Mouse (Mus musculus): ENCODE results near the gene Gli2.

The Gli2 gene

DNA sequence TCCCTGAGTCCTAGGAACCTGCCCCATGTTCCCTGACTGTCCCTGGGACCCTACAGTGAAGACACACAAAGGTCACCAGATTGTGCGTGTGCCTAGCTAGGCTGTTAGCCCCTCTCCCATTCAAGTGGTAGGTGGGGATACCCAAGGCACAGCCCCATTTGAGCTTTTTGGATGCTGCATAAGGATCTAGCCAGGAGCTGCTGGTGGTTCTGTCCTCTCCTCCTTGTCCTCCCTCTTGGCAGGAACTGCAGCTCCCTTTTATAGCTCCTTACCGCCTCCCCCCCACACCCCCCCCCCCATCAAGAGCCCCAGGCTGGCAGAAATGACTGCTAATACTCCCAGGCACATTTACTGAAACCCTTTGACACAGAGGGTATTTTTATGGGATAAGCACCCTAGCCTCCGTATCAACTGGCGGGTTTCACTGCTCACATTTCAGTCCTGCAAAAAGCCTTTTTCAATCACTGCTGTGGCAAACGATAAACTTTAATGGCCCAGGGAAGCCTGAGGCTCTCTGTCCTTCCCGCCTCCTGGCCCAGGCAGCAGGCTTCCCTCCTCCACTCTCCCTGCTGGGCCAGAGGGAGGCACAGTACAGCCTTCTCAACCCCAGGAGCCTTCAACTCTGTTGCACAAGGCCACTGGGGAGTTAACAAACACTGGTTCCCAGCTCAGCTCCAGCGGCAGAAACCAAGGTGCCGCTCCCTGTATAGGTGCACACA is 151.4 kb downstream of the Gli2 start:
- no peak for DNase-seq (ENCODE audit: low read depth)

DNA sequence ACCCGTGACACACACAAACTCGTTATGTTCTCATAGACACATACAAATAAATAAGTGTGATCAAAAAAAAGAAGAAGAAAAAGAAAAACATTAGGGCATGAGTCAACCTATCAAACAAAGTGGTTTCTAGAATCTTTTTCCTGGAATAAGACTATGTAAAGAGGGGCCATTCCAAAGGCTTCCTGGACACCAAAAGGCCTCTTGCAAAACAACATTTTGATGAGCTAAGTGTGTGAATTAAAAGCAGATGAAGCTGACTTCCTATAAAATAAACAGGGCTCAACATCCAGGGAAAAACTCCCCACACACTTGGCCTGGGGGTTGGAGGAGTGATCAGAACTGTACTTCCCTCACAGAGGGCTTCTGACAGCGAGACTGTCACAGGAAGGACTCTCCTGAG is 155.1 kb downstream of the Gli2 start:
- no peak for DNase-seq (ENCODE audit: low read depth)

DNA sequence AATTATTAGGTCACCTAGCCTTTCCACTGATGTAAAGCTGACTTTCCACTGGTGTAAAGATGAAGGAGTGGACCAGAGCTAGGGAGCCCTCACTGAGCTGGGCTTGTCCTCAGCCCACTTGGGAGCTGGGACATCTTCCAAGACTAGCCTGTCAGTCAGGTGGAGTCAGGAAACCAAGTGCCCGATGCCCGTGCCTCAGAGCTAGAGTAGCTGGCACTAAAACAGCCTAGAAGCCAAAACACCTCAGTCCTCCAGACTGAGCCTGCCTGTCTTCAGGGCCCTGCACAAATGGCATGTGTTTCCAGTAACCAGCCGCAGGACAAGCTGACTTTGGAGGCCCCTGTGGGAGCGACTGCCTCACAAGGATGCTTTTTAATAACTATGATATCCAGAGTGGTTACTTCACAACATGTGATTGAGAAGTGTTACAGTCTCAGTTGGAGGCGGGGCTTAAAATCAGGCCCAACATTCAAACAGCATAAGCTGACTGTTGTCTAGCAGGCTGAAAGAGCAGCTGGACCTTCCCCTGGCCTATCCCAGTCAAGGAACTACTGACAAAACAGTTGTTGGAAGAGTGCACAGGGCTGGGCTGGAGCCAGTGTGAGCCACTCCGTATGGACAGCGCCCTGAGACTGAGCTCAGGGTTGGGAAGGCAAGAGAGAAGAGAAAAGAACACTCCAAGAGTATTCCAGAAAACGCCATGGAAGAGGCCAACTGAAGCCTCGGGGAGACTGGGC is 158.2 kb downstream of the Gli2 start:
- DNase-seq (ENCODE audit: low read depth), result no peak

DNA sequence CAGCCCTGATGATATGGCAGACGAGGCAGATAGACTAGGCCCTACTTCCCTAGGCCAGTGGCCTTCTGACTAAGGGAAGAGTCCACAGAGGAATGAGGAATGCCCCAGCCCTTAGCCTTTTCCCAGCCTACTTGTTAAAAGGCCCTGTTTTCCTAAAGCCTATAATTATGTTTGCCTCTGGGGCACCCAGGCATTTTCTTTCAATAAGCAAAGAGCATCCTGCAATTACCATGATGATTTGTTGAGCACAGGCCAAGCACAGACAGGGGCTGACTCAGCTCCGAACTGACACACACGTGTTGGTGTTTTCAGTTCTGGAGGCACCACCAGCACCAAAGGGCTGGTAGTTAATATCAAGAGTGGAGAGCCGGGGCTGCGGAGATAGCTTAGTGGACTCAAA is 162.0 kb downstream of the Gli2 start:
- no peak for DNase-seq (ENCODE audit: low read depth)

DNA sequence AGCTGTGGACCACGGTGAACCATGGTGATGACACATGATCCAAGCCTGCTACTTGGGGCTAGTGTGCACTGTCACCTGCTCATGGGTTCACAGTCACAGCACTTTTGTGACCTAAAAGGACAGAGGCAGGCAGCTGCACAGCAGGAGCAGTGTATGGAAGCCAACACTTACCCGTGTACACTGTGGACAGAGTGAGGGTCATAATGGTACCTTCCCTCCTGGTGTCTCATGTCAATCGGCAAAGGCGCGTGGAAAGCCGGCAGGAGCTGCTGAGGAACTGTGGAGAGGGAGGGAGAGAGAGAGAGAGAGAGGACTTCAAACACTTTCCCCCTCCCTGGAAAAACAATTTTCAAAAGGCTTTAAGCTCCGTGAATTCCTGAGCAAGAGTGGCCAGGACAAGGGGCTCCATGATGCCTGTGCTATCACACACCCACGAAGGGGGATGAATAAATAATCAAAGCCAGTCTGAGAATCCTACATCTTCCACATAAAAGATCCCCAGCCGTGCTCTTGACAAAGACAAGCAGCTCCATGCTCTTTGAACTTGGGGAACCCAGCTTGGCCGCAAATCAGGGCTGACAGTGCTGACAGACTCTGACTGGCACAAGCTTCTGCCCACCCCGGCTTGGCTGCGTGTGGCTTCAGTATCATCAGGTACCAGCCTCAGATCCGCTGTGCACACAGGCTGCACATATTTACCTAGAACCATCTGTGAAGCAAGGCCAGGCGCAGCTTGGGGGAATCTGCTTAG is 163.1 kb downstream of the Gli2 start:
- no peak for DNase-seq (ENCODE audit: low read depth)

DNA sequence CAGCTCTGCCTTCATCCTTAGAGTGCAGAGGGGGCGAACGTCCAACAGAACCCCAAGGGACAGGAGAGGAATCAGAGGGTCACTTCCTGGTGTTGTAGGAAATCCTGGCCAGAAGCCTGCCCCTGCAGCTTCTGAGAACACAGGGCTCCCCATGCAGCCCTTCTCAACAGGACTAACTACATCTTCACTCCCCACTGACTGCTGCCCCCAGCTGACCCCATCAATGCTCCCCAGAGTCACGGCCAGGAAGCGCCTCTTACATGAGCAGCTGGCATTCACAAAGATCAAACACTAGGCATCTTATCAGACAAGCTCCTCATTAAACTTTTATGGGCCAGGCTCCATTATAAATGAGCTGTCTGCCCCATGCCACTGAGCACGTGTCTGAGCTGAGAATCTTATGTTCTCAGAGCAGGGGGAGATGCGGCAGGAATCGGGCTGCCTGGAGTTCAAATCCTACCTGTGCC is 172.6 kb downstream of the Gli2 start:
- DNase-seq (ENCODE audit: low read depth), result no peak

DNA sequence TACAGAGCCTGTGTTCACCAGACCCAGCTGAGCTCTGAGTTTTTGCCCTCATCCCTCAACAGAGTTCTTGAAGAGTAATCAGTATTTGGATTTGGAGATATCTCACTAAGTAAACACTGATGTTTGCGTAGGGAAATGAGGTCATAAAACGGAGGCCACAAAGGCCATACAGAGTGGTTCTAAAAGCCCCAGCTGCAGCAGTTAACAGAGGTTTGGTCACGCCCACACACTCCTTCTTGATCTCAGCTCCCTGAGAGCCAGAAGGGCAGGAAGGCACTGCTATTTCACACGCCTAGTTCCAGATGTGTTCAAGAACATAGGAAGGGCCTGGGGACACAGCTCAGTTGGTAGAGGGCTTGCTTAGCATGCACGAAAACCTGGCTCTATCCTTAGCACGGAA is 175.1 kb downstream of the Gli2 start:
- DNase-seq (ENCODE audit: low read depth), result no peak

DNA sequence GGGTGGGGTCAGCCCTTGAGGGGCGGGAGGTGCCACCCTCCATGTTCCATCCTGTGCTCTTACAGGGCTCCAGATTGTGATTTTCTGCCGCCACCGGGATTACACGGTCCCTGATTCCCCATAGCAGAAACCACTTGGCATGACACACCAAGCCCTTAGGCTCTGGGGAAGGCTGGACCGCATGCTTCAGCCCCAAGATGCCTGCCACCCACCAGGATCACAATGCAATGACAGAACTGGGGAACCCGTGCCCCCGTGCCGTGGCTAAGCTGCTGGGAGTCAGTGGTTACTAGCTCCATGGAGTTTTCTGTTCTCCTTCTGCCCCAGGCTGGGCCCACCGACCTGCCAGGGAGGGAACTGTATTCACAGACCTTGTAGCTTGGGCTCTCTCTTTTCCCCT is 178.2 kb downstream of the Gli2 start:
- DNase-seq (ENCODE audit: low read depth), result no peak

DNA sequence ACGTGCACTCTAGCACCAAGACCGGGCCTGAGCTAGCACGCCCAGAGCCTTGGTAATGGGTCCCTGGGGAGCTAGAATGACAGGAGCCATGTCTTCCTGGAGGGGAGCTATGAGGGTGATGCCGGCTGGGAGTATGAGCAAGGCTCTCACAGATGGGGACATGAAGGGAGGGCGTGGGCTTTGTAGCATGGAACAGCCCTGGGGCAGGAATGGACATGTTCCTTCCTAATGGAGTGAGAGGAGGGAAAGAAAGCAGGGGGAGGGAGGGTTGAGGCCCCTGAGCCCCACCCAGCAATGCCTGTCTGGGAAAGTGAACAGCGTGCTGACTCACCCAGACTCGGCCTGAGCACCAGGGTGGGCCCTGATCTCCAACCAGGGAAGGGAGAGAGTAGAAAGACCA is 179.9 kb downstream of the Gli2 start:
- DNase-seq (ENCODE audit: low read depth), result no peak

DNA sequence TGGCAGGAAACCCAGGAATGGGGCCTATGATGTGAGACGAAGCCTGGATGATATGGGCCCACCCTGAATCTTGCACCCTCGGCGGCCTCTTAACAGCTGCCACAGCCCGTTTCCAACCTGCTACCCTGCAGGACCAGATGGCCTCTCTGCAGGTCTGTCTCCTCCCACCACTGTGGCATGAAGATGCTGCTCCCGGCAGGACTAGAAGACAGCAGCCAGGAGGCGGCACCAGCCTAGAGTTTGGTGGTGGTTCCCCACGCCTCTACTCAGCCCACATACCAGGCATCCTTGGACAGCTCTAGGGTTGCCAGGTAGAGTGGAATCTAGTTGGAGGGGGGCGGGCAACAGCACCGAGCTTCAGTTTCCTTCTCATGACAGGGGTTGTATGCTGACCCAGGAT is 188.7 kb downstream of the Gli2 start:
- DNase-seq (ENCODE audit: low read depth), result no peak

DNA sequence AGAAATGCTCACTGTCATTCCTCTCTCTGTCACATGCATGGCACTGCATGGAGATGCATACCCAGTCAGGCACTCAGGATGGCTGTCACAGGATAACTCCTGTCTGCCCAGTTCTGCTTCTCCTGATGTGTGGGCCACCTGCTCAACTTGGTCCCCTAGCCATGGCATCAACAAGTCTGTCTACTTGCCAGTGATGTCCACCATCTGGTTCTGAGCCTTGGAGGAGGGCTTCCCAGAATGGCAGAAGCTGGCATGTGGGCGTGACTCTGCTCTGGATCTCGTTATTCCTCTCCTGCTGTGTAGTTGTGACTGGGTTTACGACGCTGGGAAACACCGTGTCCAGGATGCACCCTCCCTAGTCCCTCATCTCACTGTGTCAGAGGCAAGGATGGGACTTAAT is 189.4 kb downstream of the Gli2 start:
- DNase-seq (ENCODE audit: low read depth), result no peak

DNA sequence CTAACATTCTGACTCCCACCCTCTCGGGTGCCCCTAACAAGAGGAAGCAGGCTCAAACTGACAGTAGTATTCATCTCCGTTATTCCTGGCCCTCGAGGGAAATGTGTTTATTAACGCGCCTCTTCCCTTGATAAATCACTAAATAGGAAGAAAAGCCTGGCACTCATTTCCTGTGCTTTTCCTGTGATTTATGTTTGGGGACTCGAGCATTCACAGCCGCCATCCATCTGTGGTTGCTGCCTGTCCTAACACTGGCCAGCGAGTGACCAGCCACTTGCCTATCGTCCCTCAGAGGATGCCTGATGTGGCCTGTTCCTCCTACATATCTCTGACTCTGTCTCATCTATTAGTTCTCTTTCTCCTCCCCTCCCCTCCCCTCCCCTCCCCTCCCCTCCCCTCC is 195.3 kb downstream of the Gli2 start:
- no peak for DNase-seq (ENCODE audit: low read depth)

DNA sequence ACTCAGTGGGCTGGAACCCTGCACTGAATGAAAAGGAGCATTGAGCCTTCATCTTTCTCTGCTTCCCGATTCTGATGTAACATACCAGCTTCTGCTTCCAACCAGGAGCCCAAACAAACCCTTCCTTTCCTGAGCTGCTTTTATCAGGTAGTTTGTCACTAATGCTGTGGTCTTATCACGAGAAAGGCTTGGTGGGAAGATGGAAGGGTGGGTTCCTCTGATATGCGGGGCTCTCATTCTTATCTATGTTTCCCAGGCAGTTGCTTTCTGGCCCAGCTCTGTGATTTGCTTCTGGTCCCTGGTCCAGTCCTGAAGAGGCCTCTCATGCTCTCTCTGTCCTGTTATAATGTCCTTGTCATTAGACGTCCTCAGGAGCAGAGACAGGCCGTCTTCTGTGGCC is 222.8 kb downstream of the Gli2 start:
- DNase-seq (ENCODE audit: low read depth), result no peak

DNA sequence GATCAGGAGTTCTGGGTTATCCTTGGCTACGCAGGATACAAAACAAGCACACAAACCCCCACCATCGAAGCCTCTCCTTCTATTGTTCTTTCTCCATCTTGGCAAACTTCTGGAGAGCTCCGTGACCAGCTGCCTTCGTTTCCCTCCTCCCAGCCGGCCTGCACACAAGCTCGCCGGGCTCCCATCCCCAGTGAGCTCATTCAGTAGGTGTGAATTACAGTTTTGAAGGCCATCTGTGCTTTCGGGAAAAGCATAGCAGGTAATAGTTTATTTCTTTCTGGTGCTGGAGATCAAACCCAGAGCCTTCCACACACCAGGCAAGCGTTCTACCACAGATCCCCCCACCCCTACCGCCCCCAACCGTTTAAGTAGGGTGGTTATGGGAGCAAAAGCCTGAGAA is 226.8 kb downstream of the Gli2 start:
- no peak for DNase-seq (ENCODE audit: low read depth)

DNA sequence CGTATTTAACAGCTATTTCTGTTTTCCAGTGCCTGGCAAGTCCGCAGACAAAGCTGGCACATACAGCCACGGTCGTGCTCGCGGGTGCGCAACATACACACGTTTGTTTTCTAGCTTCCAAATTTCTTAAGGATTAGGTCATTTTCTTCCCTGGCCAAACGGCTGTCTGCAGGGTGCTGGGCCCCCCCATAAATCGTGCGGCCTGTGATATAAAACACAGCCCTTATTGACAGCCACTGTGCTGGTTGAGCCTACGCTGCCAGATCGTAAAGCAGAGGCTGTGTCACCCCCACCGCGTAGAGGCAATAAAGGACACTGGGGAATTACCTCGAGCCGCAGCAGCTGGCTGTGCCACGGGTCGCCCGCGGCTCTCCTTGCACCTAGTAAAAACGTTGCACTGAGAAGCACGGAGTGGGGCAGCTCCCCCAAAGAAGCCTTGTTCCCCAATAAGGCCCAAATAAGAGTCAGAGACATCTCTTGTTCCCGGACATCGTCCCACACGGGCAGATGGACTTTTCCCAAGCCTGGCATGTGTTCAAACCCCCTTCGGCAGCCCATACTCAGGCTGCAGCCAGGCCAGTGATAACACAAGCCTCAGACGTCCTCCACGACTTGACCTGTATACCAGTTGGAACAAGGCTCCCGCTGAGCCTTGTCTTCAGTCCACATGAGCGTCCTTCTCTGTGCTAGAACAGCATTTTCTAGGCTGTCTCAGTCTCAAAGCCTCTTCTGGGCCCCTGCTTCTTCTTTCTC is 227.8 kb downstream of the Gli2 start:
- no peak for DNase-seq (ENCODE audit: low read depth)

DNA sequence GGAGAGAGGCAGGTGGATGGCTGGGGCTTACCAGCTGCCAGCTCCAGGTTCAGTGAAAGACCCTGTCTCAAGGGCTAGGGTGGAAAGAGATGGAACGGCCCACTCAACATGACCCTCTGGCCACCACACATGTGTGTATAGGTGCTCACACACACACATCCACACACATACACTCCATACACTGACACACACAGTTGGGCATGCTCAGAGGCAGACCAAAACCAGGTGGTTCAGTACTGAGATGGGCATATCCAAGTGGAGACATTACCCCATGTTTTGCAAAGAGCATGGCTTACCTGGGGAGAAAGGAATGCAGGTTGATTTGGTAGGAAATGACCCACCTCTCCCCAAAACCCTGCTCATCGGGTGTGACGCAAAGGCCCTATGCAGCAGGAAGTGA is 228.4 kb downstream of the Gli2 start:
- no peak for DNase-seq (ENCODE audit: low read depth)

DNA sequence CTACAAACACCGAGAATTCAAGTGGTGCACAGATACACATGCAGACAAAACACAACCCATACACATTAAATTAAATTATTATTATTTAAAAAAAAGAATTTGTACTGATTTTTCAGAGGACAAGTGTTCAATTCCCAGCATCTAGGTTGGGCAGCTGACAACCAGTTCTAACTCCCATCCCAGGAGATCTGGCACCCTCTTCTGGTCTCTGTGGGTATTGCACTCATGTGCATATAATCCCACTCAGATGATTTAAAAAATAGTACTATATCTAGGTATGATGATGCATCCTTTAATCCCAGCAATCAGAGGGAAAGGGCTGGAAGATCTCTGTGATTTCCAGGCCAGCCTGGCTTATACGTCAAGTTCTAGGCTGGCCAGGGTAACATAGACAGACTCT is 231.2 kb downstream of the Gli2 start:
- no peak for DNase-seq (ENCODE audit: low read depth)

DNA sequence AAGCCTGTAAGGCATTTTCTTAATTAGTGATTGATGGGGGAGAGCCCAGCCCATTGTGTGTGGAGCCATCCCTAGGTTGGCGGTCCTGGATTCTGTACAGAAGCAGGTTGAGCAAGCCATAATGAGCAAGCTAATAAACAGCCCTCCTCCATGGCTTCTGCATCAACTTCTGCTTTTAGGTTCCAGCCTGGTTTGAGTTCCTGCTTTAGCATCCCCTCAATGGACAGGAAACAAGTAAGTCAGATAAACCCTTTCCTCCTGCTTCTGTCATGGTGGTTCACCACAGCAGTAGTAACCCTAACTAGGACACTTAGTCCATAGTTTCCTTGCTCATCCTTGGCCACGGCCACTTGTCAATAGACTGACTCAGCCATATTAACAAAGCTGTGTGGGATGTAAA is 238.4 kb downstream of the Gli2 start:
- DNase-seq (ENCODE audit: low read depth), result no peak

DNA sequence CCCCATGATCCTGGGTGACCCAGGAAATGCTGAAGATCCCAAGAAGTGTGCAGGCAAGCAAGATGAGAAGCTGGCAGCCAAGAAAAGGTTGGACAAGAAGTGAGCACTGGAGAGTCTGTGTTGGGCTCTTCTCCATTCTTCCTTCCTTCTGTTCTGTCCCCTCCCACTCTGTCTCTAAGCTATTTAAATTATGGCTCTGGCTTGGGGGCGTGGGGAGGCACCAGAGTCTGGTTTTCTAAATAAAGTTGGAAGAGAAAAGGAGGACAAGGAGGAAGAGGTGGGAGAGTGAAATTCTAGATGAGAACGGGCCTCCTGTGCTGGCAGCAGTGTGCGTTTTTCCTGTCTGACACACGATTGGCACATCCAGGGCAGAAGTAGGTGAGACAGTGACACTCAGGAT is 243.1 kb downstream of the Gli2 start:
- DNase-seq (ENCODE audit: low read depth), result no peak

DNA sequence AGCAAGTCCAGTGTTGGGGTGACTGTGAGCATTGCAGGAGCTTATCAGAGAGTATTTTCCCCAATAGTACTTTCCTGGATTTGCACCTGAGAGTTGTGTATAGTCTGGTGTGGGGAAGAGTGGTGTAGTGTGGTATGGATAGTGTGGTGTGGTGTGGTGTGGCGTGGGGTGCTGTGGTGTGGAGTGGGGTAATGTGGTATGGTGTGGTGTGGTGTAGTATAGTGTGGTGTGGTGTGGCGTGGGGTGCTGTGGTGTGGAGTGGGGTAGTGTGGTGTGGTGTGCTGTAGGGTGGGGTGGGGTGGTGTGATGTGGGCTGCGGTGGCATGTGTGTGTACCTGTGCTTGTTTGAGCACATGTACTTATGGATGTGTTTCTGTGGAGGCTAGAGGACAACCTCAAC is 246.7 kb downstream of the Gli2 start:
- no peak for DNase-seq (ENCODE audit: low read depth)

DNA sequence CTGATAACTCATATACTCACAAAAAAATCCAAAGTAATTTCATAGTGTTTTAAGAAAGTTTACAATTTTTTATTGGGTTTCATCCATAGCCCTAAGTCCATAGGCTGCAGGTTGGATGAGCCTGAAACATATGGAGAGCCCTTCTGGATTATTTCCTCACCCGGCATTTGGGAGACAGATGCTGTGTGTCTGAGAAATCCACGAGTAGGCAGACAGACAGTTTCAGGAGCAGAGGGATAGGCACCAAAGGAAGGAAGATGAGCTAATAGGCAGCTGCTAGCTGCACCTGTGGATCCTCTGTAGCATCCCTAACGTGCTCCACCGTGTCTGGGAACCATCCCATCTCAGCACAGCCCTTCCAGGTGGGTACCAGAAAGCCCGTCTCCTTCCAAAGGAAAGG is 251.3 kb downstream of the Gli2 start:
- DNase-seq (ENCODE audit: low read depth), result no peak

DNA sequence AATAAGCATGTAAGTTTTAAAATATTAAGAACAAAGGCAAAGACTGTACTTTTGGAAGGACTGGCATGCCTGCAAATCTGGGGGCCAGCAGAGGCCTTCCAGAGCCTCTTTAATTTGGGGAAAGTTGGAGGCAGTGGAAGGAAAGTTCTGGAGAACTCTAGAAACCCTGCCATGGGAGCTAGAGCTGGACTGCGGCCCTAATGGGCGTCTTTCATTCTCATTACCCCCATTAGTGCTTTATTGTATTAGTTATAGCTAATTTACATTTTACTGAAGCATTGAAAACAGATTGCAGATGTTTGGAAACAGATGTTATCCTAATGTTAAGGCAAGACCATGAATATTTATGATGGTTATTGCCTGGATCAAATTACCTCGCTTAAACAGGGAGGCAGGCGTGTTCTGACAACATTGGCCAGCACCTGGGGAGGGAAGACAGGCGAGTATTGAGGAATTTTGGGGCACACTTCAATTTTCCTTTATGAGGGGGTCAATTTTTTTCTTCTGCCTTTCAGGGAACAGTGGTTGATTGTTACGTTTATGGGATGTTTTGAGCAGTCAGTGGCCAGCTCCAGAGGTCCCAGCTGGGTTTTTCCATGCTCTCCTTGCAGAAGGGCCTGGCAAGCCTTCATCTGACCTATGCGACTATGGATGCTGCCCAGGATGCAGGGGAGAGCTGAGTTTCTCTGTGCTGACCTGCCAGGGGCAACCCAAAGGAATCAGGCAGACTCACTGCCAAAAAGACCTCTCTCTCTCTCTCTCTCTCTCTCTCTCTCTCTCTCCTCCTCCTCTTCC is 253.9 kb downstream of the Gli2 start:
- DNase-seq (ENCODE audit: low read depth), result no peak

Data from c-Kit-positive CD71-positive TER-119-negative erythroid progenitor cells, embryonic 14.5 days (primary cell).